Mouse (Mus musculus) heart, embryonic 11.5 days (tissue): ENCODE data around the gene Pqlc2. TPM values are rescaled to one million over a fixed set of nuclear protein-coding genes. Genes with fewer than 3 reads are reported as not detected.

ENCODE experiments used
- ATAC-seq: fragments of 200-750 bp; cut with Nextera tagmentation; replicated peaks from 2 replicates; pipeline ENCODE4 v1.8.0; 2017; ENCODE audit warnings: moderate library complexity; ENCODE audit not compliant: insufficient number of reproducible peaks, low FRiP score, low TSS enrichment
- H3K27ac ChIP-seq: fragments of 300-500 bp; sonication (generic); 2 replicates; pipeline ENCODE4 v1.5.1; 2014; ENCODE audit warnings: mild to moderate bottlenecking, low read depth, low read length
- H3K27me3 ChIP-seq: fragments of 300-500 bp; sonication (generic); 2 replicates; pipeline ENCODE4 v1.6.1; 2014; ENCODE audit warnings: mild to moderate bottlenecking, low read length, mixed read lengths; ENCODE audit not compliant: control insufficient read depth, insufficient read depth
- H3K36me3 ChIP-seq: fragments of 300-500 bp; sonication (generic); 2 replicates; pipeline ENCODE4 v1.6.1; 2014; ENCODE audit warnings: mild to moderate bottlenecking, low read length, moderate library complexity, mixed read lengths; ENCODE audit not compliant: control insufficient read depth, insufficient read depth
- H3K4me1 ChIP-seq: fragments of 300-500 bp; sonication (generic); 2 replicates; pipeline ENCODE4 v1.6.1; 2014; ENCODE audit warnings: low read length; ENCODE audit not compliant: control insufficient read depth, insufficient read depth
- H3K4me2 ChIP-seq: fragments of 300-500 bp; sonication (generic); 2 replicates; pipeline ENCODE4 v1.6.1; 2014; ENCODE audit warnings: mild to moderate bottlenecking, moderate library complexity
- H3K4me3 ChIP-seq: fragments of 300-500 bp; sonication (generic); 2 replicates; pipeline ENCODE4 v1.5.1; 2014; ENCODE audit warnings: low read depth, low read length
- H3K9ac ChIP-seq: fragments of 300-500 bp; sonication (generic); 2 replicates; pipeline ENCODE4 v1.6.1; 2014; ENCODE audit warnings: mild to moderate bottlenecking, low read depth, low read length, moderate library complexity
- H3K9me3 ChIP-seq: fragments of 300-500 bp; sonication (generic); replicated peaks from 2 replicates; pipeline ENCODE4 v1.6.1; 2016; ENCODE audit warnings: low read length; ENCODE audit not compliant: control insufficient read depth
- WGBS: fragments of 180-500 bp; shearing (Covaris S2); extraction: QIAGEN DNeasy Blood & Tissue Kit; methylation state at CpG from one replicate; pipeline ENCODE4 v1.1.7; 2014; ENCODE audit not compliant: insufficient replicate concordance; 5-methylcytosine and 5-hydroxymethylcytosine counted together
- polyA plus RNA-seq: library from polyadenylated mRNA; unstranded; fragments of >200 nt; fragmentation: Nextera tagmentation; extraction: Ambion mirVana; gene quantifications from 2 replicates; pipeline ENCODE4 v1.2.1, GENCODE M21; 2014

Gene Pqlc2
- polyA plus RNA-seq, 1 experiment from 2014 or later = 12.8 TPM

- H3K36me3 ChIP-seq = no peaks in the 10 kb centered on the region
- ATAC-seq = no peak
Measured at GRCm38 (mm10) chr4:139340835-139341234, 30.3 kb upstream of the Pqlc2 start.

DNA sequence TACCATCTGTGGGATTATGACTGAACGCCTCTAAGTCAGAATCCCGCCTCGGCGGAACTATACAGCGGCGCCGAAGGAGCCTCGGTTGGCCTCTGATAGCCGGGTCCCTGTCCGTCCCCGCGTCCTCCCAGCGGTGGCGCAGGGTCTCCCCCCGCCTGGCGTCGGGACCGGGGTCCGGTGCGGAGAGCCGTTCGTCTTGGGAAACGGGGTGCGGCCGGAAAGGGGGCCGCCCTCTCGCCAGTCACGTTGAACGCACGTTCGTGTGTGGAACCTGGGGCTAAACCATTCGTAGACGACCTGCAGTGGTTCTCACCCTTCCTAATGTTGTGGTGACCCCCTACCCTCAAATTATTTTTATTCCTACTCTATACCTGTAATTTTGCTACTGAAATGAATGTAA lies 27.6 kb upstream of the Pqlc2 start:
- no peak overlapping the region for H3K9ac ChIP-seq
- H3K27ac ChIP-seq = no peak overlapping the region
- no peak for ATAC-seq
- no peak overlapping the region for H3K4me3 ChIP-seq
- WGBS = 38% methylated on average over 33 of the region's 33 CpGs
- H3K27me3 ChIP-seq = peaks cover 10% of the 10 kb centered on the region
- no peaks in the 10 kb centered on the region for H3K36me3 ChIP-seq
- H3K4me1 ChIP-seq = no peaks in the 10 kb centered on the region
- no peak overlapping the region for H3K4me2 ChIP-seq
- no peaks in the 10 kb centered on the region for H3K9me3 ChIP-seq

More at GRCm38 (mm10) chr4:139340835-139341234, 30.3 kb upstream of the Pqlc2 start:
- Histone ChIP-seq H3K27me3 (peaks cover 6% of the 10 kb centered on the region; the same call in 1 of the 2 replicates), H3K27ac (no peak overlapping the region), H3K9ac (no peak overlapping the region), H3K4me1 (no peaks in the 10 kb centered on the region), H3K4me3 (no peak overlapping the region), H3K4me2 (no peak overlapping the region), H3K9me3 (no peaks in the 10 kb centered on the region)
- WGBS = 69% methylated on average over 4 of the region's 4 CpGs

DNA sequence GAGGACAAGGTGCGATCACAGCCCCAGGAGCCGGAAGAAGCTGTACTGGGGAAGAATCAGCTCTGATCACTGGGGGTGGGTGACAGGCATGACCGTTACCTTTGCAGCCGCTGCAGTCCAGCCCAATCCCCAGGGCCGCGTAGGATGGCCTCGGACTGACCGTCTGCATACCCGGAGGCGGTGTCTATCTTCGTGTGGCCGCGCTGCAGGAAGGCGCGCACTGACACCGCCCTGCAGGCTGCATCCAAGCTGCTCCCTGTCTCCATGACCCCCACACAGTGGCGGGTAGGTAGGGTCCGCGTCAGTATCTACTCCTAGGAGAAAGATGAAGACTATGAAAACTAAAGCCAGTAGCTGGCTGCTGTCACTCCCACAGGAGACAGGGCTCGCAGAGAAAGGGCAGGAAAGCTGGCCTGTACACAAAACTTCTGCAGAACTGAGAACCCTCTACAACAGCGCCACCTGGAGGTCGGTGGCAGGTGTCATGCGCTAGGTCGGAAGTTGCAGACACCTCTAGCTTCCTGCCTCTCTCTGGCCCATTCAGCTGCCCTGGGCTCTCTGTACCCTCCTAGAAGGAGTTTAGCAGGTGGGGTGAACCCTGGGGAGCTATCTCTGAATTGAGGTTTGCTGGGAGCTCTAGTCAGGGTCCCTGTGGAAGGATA lies 26.4 kb upstream of the Pqlc2 start:
- peaks cover 11% of the 10 kb centered on the region for H3K27me3 ChIP-seq
- peak; percentile 74 for ATAC-seq
- H3K9me3 ChIP-seq = no peaks in the 10 kb centered on the region
- H3K4me3 ChIP-seq = peak overlapping the region; percentile 37
- peak overlapping the region; percentile 62; the same call in 1 of the 2 replicates for H3K27ac ChIP-seq
- peak overlapping the region; percentile 56; the same call in 1 of the 2 replicates for H3K9ac ChIP-seq
- no peaks in the 10 kb centered on the region for H3K36me3 ChIP-seq
- peak overlapping the region; percentile 69 for H3K4me2 ChIP-seq
- WGBS = 10% methylated on average over 24 of the region's 24 CpGs
- no peaks in the 10 kb centered on the region for H3K4me1 ChIP-seq

- H3K36me3 ChIP-seq = no peaks in the 10 kb centered on the region
- H3K9me3 ChIP-seq = no peaks in the 10 kb centered on the region
- peaks cover 15% of the 10 kb centered on the region for H3K27me3 ChIP-seq
- peak; percentile 64; the same call in 1 of the 2 replicates for ATAC-seq
- H3K9ac ChIP-seq = no peak overlapping the region
- peak overlapping the region; percentile 34 for H3K4me2 ChIP-seq
- peak overlapping the region; percentile 70 for H3K27ac ChIP-seq
- H3K4me1 ChIP-seq = no peaks in the 10 kb centered on the region
- 34% methylated on average over 7 of the region's 7 CpGs for WGBS
- H3K4me3 ChIP-seq = no peak overlapping the region
Measured at GRCm38 (mm10) chr4:139335507-139335906, 25.0 kb upstream of the Pqlc2 start.

DNA sequence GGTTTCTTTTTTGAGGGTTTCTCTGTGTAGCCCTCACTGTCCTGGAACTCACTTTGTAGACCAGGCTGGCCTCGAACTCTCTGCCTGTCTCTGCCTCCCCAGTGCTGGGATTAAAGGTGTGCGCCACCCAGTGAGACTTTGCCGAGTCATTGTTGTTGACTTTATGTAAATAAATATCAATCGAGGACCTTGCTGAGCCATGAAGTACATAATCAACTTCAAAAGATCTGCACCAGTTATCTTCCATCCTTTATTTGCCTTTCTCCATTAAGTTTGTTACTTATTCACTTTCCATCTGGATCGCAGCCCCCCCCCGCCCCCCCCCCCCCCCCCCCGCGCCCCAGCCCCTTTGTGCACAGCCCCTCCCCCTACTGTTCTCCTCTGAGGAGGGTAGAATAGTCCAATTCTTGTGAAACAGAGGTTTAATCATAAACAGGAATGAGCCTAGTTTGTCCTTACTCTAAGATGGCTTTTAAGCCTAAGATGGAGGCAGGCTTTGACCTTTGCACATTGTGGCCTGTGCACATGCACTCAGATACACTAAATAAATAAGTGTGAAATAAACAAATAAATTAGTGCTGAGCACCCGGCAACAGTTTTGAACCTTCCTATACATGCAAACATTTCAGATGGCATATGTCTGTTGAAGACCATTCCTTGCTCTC lies 24.3 kb upstream of the Pqlc2 start:
- no peak overlapping the region for H3K9ac ChIP-seq
- ATAC-seq = no peak
- H3K4me1 ChIP-seq = no peaks in the 10 kb centered on the region
- no peaks in the 10 kb centered on the region for H3K36me3 ChIP-seq
- peak overlapping the region; percentile 70 for H3K27ac ChIP-seq
- H3K9me3 ChIP-seq = no peaks in the 10 kb centered on the region
- WGBS = 56% methylated on average over 8 of the region's 9 CpGs
- peak overlapping the region; percentile 34; the same call in 1 of the 2 replicates for H3K4me2 ChIP-seq
- H3K27me3 ChIP-seq = peaks cover 15% of the 10 kb centered on the region
- H3K4me3 ChIP-seq = no peak overlapping the region

DNA sequence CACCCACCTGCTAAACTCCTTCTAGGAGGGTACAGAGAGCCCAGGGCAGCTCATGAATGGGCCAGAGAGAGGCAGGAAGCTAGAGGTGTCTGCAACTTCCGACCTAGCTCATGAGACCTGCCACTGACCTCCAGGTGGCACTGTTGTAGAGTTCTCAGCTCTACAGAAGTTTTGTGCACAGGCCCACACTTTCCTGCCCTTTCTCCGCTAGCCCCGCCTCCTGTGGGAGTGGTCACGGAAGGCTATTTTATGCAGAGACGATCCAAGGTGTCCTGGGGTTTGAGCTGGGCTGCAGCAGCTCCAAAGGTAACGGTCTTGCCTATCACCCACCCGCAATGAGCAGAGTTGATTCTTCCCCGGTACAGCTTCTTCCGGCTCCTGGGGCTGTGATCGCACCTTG lies 20.1 kb upstream of the Pqlc2 start:
- Histone ChIP-seq H3K4me1 (no peaks in the 10 kb centered on the region), H3K4me3 (peak overlapping the region; percentile 35), H3K4me2 (peak overlapping the region; percentile 65), H3K27me3 (peaks cover 9% of the 10 kb centered on the region), H3K9me3 (no peaks in the 10 kb centered on the region), H3K9ac (0 out of 2 replicates have a peak overlapping the region, but pooled peaks have one; percentile 39), H3K27ac (no peak overlapping the region), H3K36me3 (no peaks in the 10 kb centered on the region)
- 4% methylated on average over 10 of the region's 10 CpGs for WGBS
- ATAC-seq = peak; percentile 83

DNA sequence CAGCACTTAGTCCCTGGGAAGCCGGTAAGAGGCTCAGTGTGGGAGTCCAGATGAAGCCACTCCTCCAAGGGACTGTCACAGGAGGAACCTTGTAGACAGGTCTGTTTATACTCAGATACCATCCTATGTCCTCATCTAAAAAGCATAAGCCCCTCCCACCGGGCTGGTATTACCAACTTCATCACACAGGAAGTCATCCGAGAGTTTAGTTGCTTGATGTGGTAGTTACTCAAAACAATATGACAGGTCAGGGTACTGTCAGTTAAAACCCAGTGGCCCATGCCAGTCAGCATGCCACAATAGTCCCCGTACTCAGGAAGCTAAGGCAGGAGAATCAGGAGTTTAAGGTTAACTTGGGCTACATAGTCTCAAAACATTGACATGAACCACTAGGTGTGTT lies 9.2 kb upstream of the Pqlc2 start:
- H3K9ac ChIP-seq = no peak overlapping the region
- ATAC-seq = no peak
- H3K27me3 ChIP-seq = no peaks in the 10 kb centered on the region
- H3K36me3 ChIP-seq = peaks cover 6% of the 10 kb centered on the region
- H3K9me3 ChIP-seq = no peaks in the 10 kb centered on the region
- H3K4me1 ChIP-seq = no peaks in the 10 kb centered on the region
- H3K4me3 ChIP-seq = no peak overlapping the region
- H3K27ac ChIP-seq = no peak overlapping the region
- H3K4me2 ChIP-seq = no peak overlapping the region
- WGBS = 90% methylated on average over 4 of the region's 4 CpGs

DNA sequence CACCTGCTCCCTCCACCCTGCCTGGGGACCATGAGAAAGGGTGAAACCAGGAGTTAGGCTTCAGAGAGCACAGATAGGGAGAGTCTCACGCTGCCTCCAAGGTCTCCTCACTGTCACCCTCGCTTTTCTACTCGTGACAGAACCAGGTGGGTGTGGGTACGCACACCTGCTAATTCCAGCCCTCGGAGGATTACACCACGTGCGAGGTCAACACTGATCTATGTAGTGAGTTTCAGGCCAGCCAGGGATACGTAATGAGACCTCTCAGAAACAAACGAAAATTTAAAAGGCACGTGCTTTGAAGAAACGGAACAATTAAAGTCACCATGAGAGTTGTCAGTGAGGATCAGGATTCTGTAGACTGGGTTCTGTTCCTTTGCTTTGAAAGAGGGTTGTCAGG lies 7.9 kb upstream of the Pqlc2 start:
- no peak overlapping the region for H3K4me2 ChIP-seq
- no peak overlapping the region for H3K27ac ChIP-seq
- no peak overlapping the region for H3K9ac ChIP-seq
- WGBS = 91% methylated on average over 11 of the region's 11 CpGs
- no peaks in the 10 kb centered on the region for H3K9me3 ChIP-seq
- no peak for ATAC-seq
- H3K4me1 ChIP-seq = no peaks in the 10 kb centered on the region
- peaks cover 10% of the 10 kb centered on the region for H3K36me3 ChIP-seq
- no peak overlapping the region for H3K4me3 ChIP-seq
- no peaks in the 10 kb centered on the region for H3K27me3 ChIP-seq
